Mouse (Mus musculus): ENCODE results near the gene Asb16. TPM values are rescaled to one million over a fixed set of nuclear protein-coding genes. Genes with fewer than 3 reads are reported as not detected.

The Asb16 gene
- polyA plus RNA-seq, 1 experiment from 2014 or later = 0.10 TPM

- Histone ChIP-seq H3K4me3 (no peak overlapping the region), H3K4me2 (replicated peaks) (no peak overlapping the region), H3K27me3 (no peaks in the 10 kb centered on the region), H3K4me1 (peaks cover 13% of the 10 kb centered on the region), H3K27ac (no peak overlapping the region), H3K9me3 (no peaks in the 10 kb centered on the region), H3K9ac (no peak overlapping the region), H3K36me3 (peaks cover 61% of the 10 kb centered on the region)
- WGBS = 87% methylated on average over 8 of the region's 8 CpGs
- no peak for ATAC-seq (ENCODE audit: insufficient number of reproducible peaks, insufficient read depth, low FRiP score, low TSS enrichment)
Measured at GRCm38 (mm10) chr11:102288027-102288804, 19.7 kb downstream of the Asb16 start.

GRCm38 (mm10) chr11:102288913-102289312 lies 20.4 kb downstream of the Asb16 start:
- Histone ChIP-seq H3K4me1 (peaks cover 14% of the 10 kb centered on the region), H3K27me3 (no peaks in the 10 kb centered on the region), H3K4me3 (no peak overlapping the region), H3K27ac (no peak overlapping the region), H3K9ac (no peak overlapping the region), H3K9me3 (no peaks in the 10 kb centered on the region), H3K4me2 (replicated peaks) (no peak overlapping the region), H3K36me3 (peaks cover 68% of the 10 kb centered on the region)
- ATAC-seq (ENCODE audit: insufficient number of reproducible peaks, insufficient read depth, low FRiP score, low TSS enrichment) = no peak
- 61% methylated on average over 2 of the region's 2 CpGs for WGBS

- no peaks in the 10 kb centered on the region for H3K27me3 ChIP-seq
- H3K9me3 ChIP-seq = no peaks in the 10 kb centered on the region
- peak overlapping the region; percentile 30; the same call in 1 of the 2 replicates for H3K27ac ChIP-seq
- peaks cover 21% of the 10 kb centered on the region for H3K4me1 ChIP-seq
- ATAC-seq (ENCODE audit: insufficient number of reproducible peaks, insufficient read depth, low FRiP score, low TSS enrichment) = no peak
- no peak overlapping the region for H3K4me2 ChIP-seq (replicated peaks)
- H3K9ac ChIP-seq = no peak overlapping the region
- peaks cover 75% of the 10 kb centered on the region for H3K36me3 ChIP-seq
- 49% methylated on average over 6 of the region's 6 CpGs for WGBS
- no peak overlapping the region for H3K4me3 ChIP-seq
Measured at GRCm38 (mm10) chr11:102289511-102290100, 21.1 kb downstream of the Asb16 start.

- WGBS = 84% methylated on average over 4 of the region's 4 CpGs
- H3K36me3 ChIP-seq = peaks cover 77% of the 10 kb centered on the region
Measured at GRCm38 (mm10) chr11:102290141-102290540, 21.6 kb downstream of the Asb16 start.

GRCm38 (mm10) chr11:102291051-102291535 lies 22.6 kb downstream of the Asb16 start:
- peaks cover 77% of the 10 kb centered on the region for H3K36me3 ChIP-seq
- H3K27me3 ChIP-seq = no peaks in the 10 kb centered on the region
- no peak overlapping the region for H3K27ac ChIP-seq
- 83% methylated on average over 11 of the region's 11 CpGs for WGBS
- H3K9ac ChIP-seq = no peak overlapping the region
- no peaks in the 10 kb centered on the region for H3K9me3 ChIP-seq
- no peak overlapping the region for H3K4me3 ChIP-seq
- no peak overlapping the region for H3K4me2 ChIP-seq (replicated peaks)
- peaks cover 24% of the 10 kb centered on the region for H3K4me1 ChIP-seq
- no peak for ATAC-seq (ENCODE audit: insufficient number of reproducible peaks, insufficient read depth, low FRiP score, low TSS enrichment)

More at GRCm38 (mm10) chr11:102290141-102290540, 21.6 kb downstream of the Asb16 start:
- ATAC-seq (ENCODE audit: insufficient number of reproducible peaks, insufficient read depth, low FRiP score, low TSS enrichment) = no peak
- no peak overlapping the region for H3K27ac ChIP-seq
- no peak overlapping the region for H3K4me2 ChIP-seq (replicated peaks)
- no peaks in the 10 kb centered on the region for H3K27me3 ChIP-seq
- no peak overlapping the region for H3K9ac ChIP-seq
- peaks cover 27% of the 10 kb centered on the region for H3K4me1 ChIP-seq
- H3K4me3 ChIP-seq = no peak overlapping the region
- no peaks in the 10 kb centered on the region for H3K9me3 ChIP-seq

GRCm38 (mm10) chr11:102293971-102294370 lies 25.4 kb downstream of the Asb16 start:
- Histone ChIP-seq H3K4me1 (peaks cover 24% of the 10 kb centered on the region), H3K27ac (no peak overlapping the region), H3K27me3 (no peaks in the 10 kb centered on the region), H3K4me3 (no peak overlapping the region), H3K4me2 (replicated peaks) (peak overlapping the region; percentile 86; the same call in 1 of the 2 replicates), H3K9me3 (no peaks in the 10 kb centered on the region), H3K9ac (0 out of 2 replicates have a peak overlapping the region, but pooled peaks have one; percentile 90), H3K36me3 (peaks cover 58% of the 10 kb centered on the region)
- ATAC-seq (ENCODE audit: insufficient number of reproducible peaks, insufficient read depth, low FRiP score, low TSS enrichment) = no peak
- WGBS = 95% methylated on average over 13 of the region's 13 CpGs

GRCm38 (mm10) chr11:102294416-102294815 lies 25.9 kb downstream of the Asb16 start:
- no peak for ATAC-seq (ENCODE audit: insufficient number of reproducible peaks, insufficient read depth, low FRiP score, low TSS enrichment)
- peak overlapping the region; percentile 91; the same call in 1 of the 2 replicates for H3K4me3 ChIP-seq
- peak overlapping the region; percentile 86 for H3K4me2 ChIP-seq (replicated peaks)
- no peaks in the 10 kb centered on the region for H3K27me3 ChIP-seq
- 75% methylated on average over 5 of the region's 5 CpGs for WGBS
- peak overlapping the region; percentile 99; the same call in 1 of the 2 replicates for H3K27ac ChIP-seq
- H3K4me1 ChIP-seq = peaks cover 24% of the 10 kb centered on the region
- no peaks in the 10 kb centered on the region for H3K9me3 ChIP-seq
- H3K9ac ChIP-seq = peak overlapping the region; percentile 90; the same call in 1 of the 2 replicates
- H3K36me3 ChIP-seq = peaks cover 53% of the 10 kb centered on the region

GRCm38 (mm10) chr11:102294887-102295597 lies 26.5 kb downstream of the Asb16 start:
- Histone ChIP-seq H3K27ac (peak overlapping the region; percentile 99), H3K4me3 (peak overlapping the region; percentile 91), H3K9me3 (no peaks in the 10 kb centered on the region), H3K9ac (peak overlapping the region; percentile 90), H3K4me2 (replicated peaks) (peak overlapping the region; percentile 86), H3K36me3 (peaks cover 47% of the 10 kb centered on the region), H3K4me1 (peaks cover 24% of the 10 kb centered on the region), H3K27me3 (no peaks in the 10 kb centered on the region)
- no peak for ATAC-seq (ENCODE audit: insufficient number of reproducible peaks, insufficient read depth, low FRiP score, low TSS enrichment)
- WGBS = 75% methylated on average over 12 of the region's 12 CpGs

GRCm38 (mm10) chr11:102295598-102296471 lies 27.3 kb downstream of the Asb16 start:
- H3K9ac ChIP-seq = peak overlapping the region; percentile 90
- H3K4me1 ChIP-seq = peaks cover 24% of the 10 kb centered on the region
- peak; percentile 42; the same call in 1 of the 2 replicates for ATAC-seq (ENCODE audit: insufficient number of reproducible peaks, insufficient read depth, low FRiP score, low TSS enrichment)
- H3K27me3 ChIP-seq = no peaks in the 10 kb centered on the region
- peak overlapping the region; percentile 86 for H3K4me2 ChIP-seq (replicated peaks)
- 1% methylated on average over 72 of the region's 73 CpGs for WGBS
- H3K4me3 ChIP-seq = peak overlapping the region; percentile 91
- peak overlapping the region; percentile 99 for H3K27ac ChIP-seq
- H3K36me3 ChIP-seq = peaks cover 39% of the 10 kb centered on the region
- H3K9me3 ChIP-seq = no peaks in the 10 kb centered on the region

GRCm38 (mm10) chr11:102296491-102297472 lies 28.2 kb downstream of the Asb16 start, which contains the start of gene Atxn7l3:
TSS of gene Atxn7l3 (minus strand) at chr11:102296631.
- Histone ChIP-seq H3K4me1 (peaks cover 24% of the 10 kb centered on the region), H3K27me3 (no peaks in the 10 kb centered on the region), H3K36me3 (peaks cover 30% of the 10 kb centered on the region), H3K4me3 (peak within 1 kb of the TSS; percentile 91), H3K27ac (peak within 1 kb of the TSS; percentile 99), H3K9ac (peak within 1 kb of the TSS; percentile 90), H3K9me3 (no peaks in the 10 kb centered on the region), H3K4me2 (replicated peaks) (peak within 1 kb of the TSS; percentile 86)
- peak; percentile 92 for ATAC-seq (ENCODE audit: insufficient number of reproducible peaks, insufficient read depth, low FRiP score, low TSS enrichment)
- WGBS = under 1% methylated on average over 80 of the region's 125 CpGs

All from embryonic facial prominence, embryonic 12.5 days (tissue).